Mouse (Mus musculus): Measurements from ENCODE around the gene Gm20661.
"Not testable (repeated sequence)": the region's sequence is repeated elsewhere in the genome, so short reads cannot be mapped to it uniquely, and the experiment has no call there.

The Gm20661 gene

GRCm38 (mm10) chr9:108001922-108002770 lies 19.3 kb downstream of the Gm20661 start, which contains the start of gene Ip6k1:
TSS of gene Ip6k1 (plus strand) at chr9:108002501.
- DNase-seq (ENCODE audit: low spot score), result peak; percentile 100

GRCm38 (mm10) chr9:108002778-108003530 lies 20.1 kb downstream of the Gm20661 start:
- DNase-seq (ENCODE audit: low spot score), result no peak

GRCm38 (mm10) chr9:108003531-108003890 lies 20.7 kb downstream of the Gm20661 start:
- no peak for DNase-seq (ENCODE audit: low spot score)

- no peak for DNase-seq (ENCODE audit: low spot score)
Observed at GRCm38 (mm10) chr9:108008041-108008440, 25.2 kb downstream of the Gm20661 start.

- no peak for DNase-seq (ENCODE audit: low spot score)
Observed at GRCm38 (mm10) chr9:108010385-108010784, 27.5 kb downstream of the Gm20661 start.

- DNase-seq (ENCODE audit: low spot score), result not testable (repeated sequence)
Observed at GRCm38 (mm10) chr9:108013577-108013976, 30.7 kb downstream of the Gm20661 start.

- no peak for DNase-seq (ENCODE audit: low spot score)
Observed at GRCm38 (mm10) chr9:108017127-108017526, 34.3 kb downstream of the Gm20661 start.

GRCm38 (mm10) chr9:108020741-108021140 lies 37.9 kb downstream of the Gm20661 start:
- no peak for DNase-seq (ENCODE audit: low spot score)

GRCm38 (mm10) chr9:108023216-108023615 lies 40.4 kb downstream of the Gm20661 start:
- no peak for DNase-seq (ENCODE audit: low spot score)

- DNase-seq (ENCODE audit: low spot score), result no peak
Observed at GRCm38 (mm10) chr9:108026584-108026983, 43.7 kb downstream of the Gm20661 start.

GRCm38 (mm10) chr9:108027867-108028266 lies 45.0 kb downstream of the Gm20661 start:
- DNase-seq (ENCODE audit: low spot score), result no peak

GRCm38 (mm10) chr9:108032126-108032525 lies 49.3 kb downstream of the Gm20661 start:
- DNase-seq (ENCODE audit: low spot score), result no peak

GRCm38 (mm10) chr9:108035331-108036156 lies 52.7 kb downstream of the Gm20661 start:
- no peak for DNase-seq (ENCODE audit: low spot score)

Measured in layer of hippocampus, adult 11-12 months (tissue).